Mouse (Mus musculus): ENCODE data around the gene Ppp1r10.

The Ppp1r10 gene

GRCm38 (mm10) chr17:35903343-35903991 is 12.8 kb upstream of the Ppp1r10 start:
- no peak for DNase-seq

GRCm38 (mm10) chr17:35903992-35904355 is 12.3 kb upstream of the Ppp1r10 start:
- DNase-seq: no peak

- no peak for DNase-seq
Observed at GRCm38 (mm10) chr17:35905587-35905986, 10.6 kb upstream of the Ppp1r10 start.

- DNase-seq: no peak
Observed at GRCm38 (mm10) chr17:35907609-35908008, 8.6 kb upstream of the Ppp1r10 start.

- no peak for DNase-seq
Observed at GRCm38 (mm10) chr17:35909186-35909918, 6.9 kb upstream of the Ppp1r10 start.

- DNase-seq: peak; percentile 96
Observed at GRCm38 (mm10) chr17:35909919-35910369, 6.3 kb upstream of the Ppp1r10 start, which contains the start of gene Atat1. Gene Atat1 (minus strand): TSS chr17:35910075.

GRCm38 (mm10) chr17:35914975-35915374 is 1.3 kb upstream of the Ppp1r10 start:
- DNase-seq: no peak

- DNase-seq: peak; percentile 12
Observed at GRCm38 (mm10) chr17:35915538-35916296, 517 bp upstream of the Ppp1r10 start.

- no peak for DNase-seq
Observed at GRCm38 (mm10) chr17:35917143-35917462, 869 bp downstream of the Ppp1r10 start.

- peak; percentile 96 for DNase-seq
Observed at GRCm38 (mm10) chr17:35917463-35918251, 1.4 kb downstream of the Ppp1r10 start.

- DNase-seq: peak; percentile 85
Observed at GRCm38 (mm10) chr17:35918276-35919059, 2.2 kb downstream of the Ppp1r10 start.

- peak; percentile 98 for DNase-seq
Observed at GRCm38 (mm10) chr17:35919060-35919715, 3.0 kb downstream of the Ppp1r10 start.

GRCm38 (mm10) chr17:35919864-35920301 is 3.6 kb downstream of the Ppp1r10 start:
- DNase-seq: no peak

- no peak for DNase-seq
Observed at GRCm38 (mm10) chr17:35920384-35920783, 4.2 kb downstream of the Ppp1r10 start.

- peak; percentile 71 for DNase-seq
Observed at GRCm38 (mm10) chr17:35920862-35921562, 4.8 kb downstream of the Ppp1r10 start.

GRCm38 (mm10) chr17:35921710-35922109 is 5.5 kb downstream of the Ppp1r10 start:
- DNase-seq: no peak

- DNase-seq: no peak
Observed at GRCm38 (mm10) chr17:35922566-35922965, 6.3 kb downstream of the Ppp1r10 start.

- DNase-seq: no peak
Observed at GRCm38 (mm10) chr17:35923281-35923680, 7.0 kb downstream of the Ppp1r10 start.

- no peak for DNase-seq
Observed at GRCm38 (mm10) chr17:35927471-35927870, 11.2 kb downstream of the Ppp1r10 start.

- no peak for DNase-seq
Observed at GRCm38 (mm10) chr17:35929534-35929933, 13.3 kb downstream of the Ppp1r10 start.

GRCm38 (mm10) chr17:35930627-35931026 is 14.4 kb downstream of the Ppp1r10 start:
- no peak for DNase-seq
